Mouse (Mus musculus) hindbrain, embryonic 15.5 days (tissue): ENCODE measurements around the gene Rap1a. TPM values are rescaled to one million over a fixed set of nuclear protein-coding genes. Genes with fewer than 3 reads are reported as not detected.

Experiments used
- ATAC-seq: fragments of 200-750 bp; cut with Nextera tagmentation; 2 replicates; pipeline ENCODE4 v1.8.0; 2017; ENCODE audit warnings: low read depth, moderate number of reproducible peaks, moderate TSS enrichment; ENCODE audit not compliant: low FRiP score
- H3K27ac ChIP-seq: fragments of 300-500 bp; sonication (generic); replicated peaks from 2 replicates; pipeline ENCODE4 v1.5.1; 2015; ENCODE audit warnings: mild to moderate bottlenecking, inconsistent platforms
- H3K27me3 ChIP-seq: fragments of 300-500 bp; sonication (generic); 2 replicates; pipeline ENCODE4 v1.6.1; 2015; ENCODE audit warnings: control low read depth, inconsistent platforms
- H3K36me3 ChIP-seq: fragments of 300-500 bp; sonication (generic); 2 replicates; pipeline ENCODE4 v1.6.1; 2015; ENCODE audit warnings: control low read depth, inconsistent platforms
- H3K4me1 ChIP-seq: fragments of 300-500 bp; sonication (generic); replicated peaks from 2 replicates; pipeline ENCODE4 v1.6.1; 2015; ENCODE audit warnings: control low read depth, inconsistent platforms
- H3K4me2 ChIP-seq: fragments of 300-500 bp; sonication (generic); 2 replicates; pipeline ENCODE4 v1.6.1; 2015; ENCODE audit warnings: moderate library complexity, mild to moderate bottlenecking, inconsistent platforms
- H3K4me3 ChIP-seq: fragments of 300-500 bp; sonication (generic); 2 replicates; pipeline ENCODE4 v1.5.1; 2015; ENCODE audit warnings: mild to moderate bottlenecking, inconsistent platforms
- H3K9ac ChIP-seq: fragments of 300-500 bp; sonication (generic); 2 replicates; pipeline ENCODE4 v1.6.1; 2015; ENCODE audit warnings: inconsistent platforms
- H3K9me3 ChIP-seq: fragments of 300-500 bp; sonication (generic); 2 replicates; pipeline ENCODE4 v1.6.1; 2016; ENCODE audit warnings: control low read depth, inconsistent platforms
- WGBS: fragments of 180-500 bp; shearing (Covaris S2); methylation state at CpG from one replicate; pipeline ENCODE4 v1.1.7; 2015; 5-methylcytosine and 5-hydroxymethylcytosine counted together
- polyA plus RNA-seq: library from polyadenylated mRNA; unstranded; fragments of >200 nt; fragmentation: Nextera tagmentation; extraction: Ambion mirVana; gene quantifications from 2 replicates; pipeline ENCODE4 v1.2.1, GENCODE M21; 2015

The Rap1a gene
- polyA plus RNA-seq, 1 experiment from 2014 or later = 81.3 TPM

DNA sequence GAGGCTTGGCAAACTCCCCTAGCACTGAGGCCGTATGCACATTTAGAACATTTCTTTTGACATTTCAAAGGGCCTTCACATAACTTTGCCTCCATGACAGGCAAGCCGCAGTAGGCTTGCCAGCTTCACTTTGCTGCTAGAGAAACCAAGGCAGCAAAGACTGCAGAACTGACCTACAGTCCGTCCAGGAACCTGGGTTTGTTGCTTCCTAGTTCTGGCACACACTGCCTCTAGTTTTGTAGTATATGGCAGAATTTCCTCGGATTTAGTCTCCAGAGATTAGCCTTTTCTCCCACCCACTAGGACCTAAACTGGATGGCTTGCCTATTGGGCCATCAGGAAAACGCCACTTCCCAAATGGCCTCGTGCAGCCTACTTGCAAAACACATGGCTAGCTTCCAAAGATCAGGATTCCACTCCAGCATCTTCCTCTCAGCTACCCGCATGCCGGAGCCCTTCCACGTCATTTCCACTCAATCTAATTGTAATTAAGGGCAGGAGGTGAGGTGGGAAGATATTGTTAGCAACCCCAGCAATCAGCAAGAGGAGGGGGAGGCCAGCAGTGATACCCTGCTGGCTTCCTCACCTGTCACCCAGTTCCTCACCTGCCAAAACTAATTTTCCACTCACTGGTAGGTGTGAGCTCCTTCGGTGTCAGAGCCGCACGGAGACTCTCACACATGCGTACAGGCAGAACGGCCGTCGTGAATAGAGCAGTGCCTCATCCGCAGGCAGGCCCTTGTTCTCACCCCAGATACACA lies 104.6 kb downstream of the Rap1a start:
- ATAC-seq = peak; percentile 46; the same call in 1 of the 2 replicates

DNA sequence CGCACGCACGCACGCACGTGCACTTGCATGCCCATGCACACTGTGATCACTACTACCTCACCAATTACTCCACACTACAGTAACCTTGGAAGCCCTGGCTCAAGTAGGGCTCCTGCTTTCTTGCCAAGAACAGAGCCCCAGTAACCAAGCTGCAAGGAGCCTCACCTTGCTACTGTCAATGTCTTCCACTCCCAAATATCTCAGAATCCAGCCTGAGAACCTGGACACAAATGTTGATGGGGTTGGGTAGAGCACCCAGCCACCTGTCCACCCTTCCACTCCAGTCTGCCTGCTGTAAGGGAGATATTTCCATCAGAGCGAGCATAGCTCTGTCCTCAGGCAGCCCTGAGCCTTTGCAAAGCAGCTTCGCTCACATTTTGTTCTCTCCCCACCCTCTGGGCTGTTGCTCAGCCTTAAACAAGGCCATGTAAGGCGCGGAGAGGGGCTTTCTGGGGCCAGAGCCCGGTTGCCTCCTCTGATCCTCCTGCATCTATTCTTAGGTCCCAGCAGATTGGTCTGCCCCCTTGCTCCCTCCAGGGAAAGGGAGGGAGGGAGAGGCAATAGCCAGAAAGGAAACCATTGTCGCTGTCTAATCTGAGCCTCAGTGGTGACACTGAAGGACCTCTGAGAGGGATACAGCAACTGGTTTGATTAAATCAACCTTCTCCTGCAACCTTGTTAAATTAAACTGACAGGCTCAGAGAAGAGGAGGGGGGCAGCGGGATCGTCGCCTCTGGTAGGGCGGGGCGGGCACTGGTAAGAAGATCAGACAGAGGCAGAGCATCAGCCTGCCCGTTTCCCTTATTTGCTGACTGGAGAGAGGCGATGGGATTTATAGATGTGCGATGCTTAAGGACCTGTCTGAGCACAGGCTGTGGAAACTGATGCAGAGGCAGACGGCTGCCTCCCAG lies 105.4 kb downstream of the Rap1a start:
- peaks cover 26% of the 10 kb centered on the region for H3K4me1 ChIP-seq
- H3K4me3 ChIP-seq = no peak overlapping the region
- WGBS = 27% methylated on average over 20 of the region's 20 CpGs
- H3K27ac ChIP-seq = peak overlapping the region; percentile 65
- H3K9ac ChIP-seq = 0 out of 2 replicates have a peak overlapping the region, but pooled peaks have one; percentile 8
- H3K4me2 ChIP-seq = peak overlapping the region; percentile 15
- H3K9me3 ChIP-seq = no peaks in the 10 kb centered on the region
- H3K27me3 ChIP-seq = peaks cover 5% of the 10 kb centered on the region; the same call in 1 of the 2 replicates
- H3K36me3 ChIP-seq = no peaks in the 10 kb centered on the region
- ATAC-seq = peak; percentile 39; the same call in 1 of the 2 replicates

More for the DNA sequence above, 104.6 kb downstream of the Rap1a start:
- no peaks in the 10 kb centered on the region for H3K36me3 ChIP-seq
- no peak overlapping the region for H3K4me3 ChIP-seq
- WGBS = 48% methylated on average over 17 of the region's 17 CpGs
- H3K9ac ChIP-seq = no peak overlapping the region
- H3K4me1 ChIP-seq = peaks cover 26% of the 10 kb centered on the region
- peak overlapping the region; percentile 15; the same call in 1 of the 2 replicates for H3K4me2 ChIP-seq
- H3K27me3 ChIP-seq = peaks cover 7% of the 10 kb centered on the region; the same call in 1 of the 2 replicates
- no peaks in the 10 kb centered on the region for H3K9me3 ChIP-seq
- H3K27ac ChIP-seq = peak overlapping the region; percentile 65; the same call in 1 of the 2 replicates

DNA sequence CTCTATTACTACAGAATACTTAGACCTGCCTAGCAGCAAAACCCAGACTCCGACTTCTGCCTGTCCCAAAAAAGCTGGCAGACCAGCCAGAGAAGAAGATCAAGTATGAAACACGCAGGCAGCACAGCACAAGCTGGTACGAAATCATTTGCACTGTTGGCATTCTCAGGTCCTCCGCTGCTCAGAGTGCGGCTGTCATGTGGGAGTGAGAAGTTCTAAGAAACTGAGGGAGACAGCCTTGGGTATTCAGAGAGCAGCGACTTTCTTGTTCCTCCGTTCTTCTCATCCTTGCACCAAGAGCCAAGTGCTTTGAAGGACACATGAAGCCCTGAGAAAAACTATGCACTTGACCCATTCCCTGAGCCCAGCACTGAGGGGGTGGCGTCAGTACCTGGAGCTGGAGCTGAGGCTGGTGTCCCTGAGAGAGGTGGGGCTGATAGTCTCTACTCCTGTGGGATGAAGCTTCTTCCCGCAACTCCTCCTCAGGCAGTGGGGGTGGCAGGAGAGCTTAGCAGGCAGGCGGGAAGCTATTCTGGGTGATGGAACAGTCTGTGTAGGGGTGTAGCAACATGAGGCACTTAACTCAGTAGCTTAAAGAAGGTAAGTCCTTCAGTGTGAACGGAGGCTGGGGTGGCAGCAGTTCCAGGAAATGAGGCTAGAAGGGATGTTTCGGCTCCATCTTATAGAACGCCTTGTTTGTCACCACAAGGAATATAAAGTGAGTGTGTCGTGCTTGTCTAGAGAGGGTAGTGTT lies 107.6 kb downstream of the Rap1a start:
- Histone ChIP-seq H3K36me3 (no peaks in the 10 kb centered on the region), H3K27ac (no peak overlapping the region), H3K4me2 (no peak overlapping the region), H3K27me3 (peaks cover 5% of the 10 kb centered on the region; the same call in 1 of the 2 replicates), H3K9me3 (no peaks in the 10 kb centered on the region), H3K4me1 (peaks cover 26% of the 10 kb centered on the region), H3K9ac (no peak overlapping the region), H3K4me3 (no peak overlapping the region)
- no peak for ATAC-seq
- WGBS = 79% methylated on average over 14 of the region's 14 CpGs

DNA sequence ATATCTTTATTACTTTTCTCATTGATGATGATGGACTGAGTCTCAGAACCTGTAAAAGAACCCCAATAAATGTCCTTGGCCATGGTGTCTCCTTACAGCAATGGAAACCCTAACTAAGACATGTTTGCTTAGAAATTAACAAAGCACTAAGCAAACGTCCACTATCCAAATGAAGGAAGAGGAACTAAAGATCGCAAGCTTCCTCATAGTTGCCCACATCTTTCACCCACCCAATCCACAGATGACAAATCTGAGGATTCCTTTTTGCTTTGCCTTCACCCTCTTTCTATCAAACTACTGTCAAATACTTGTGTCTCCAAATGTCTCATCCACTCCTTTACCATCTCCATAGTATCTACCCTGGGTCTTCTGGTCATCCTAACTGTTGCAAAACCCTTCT lies 112.6 kb downstream of the Rap1a start:
- 93% methylated on average over 2 of the region's 2 CpGs for WGBS
- H3K4me3 ChIP-seq = no peak overlapping the region
- no peak overlapping the region for H3K4me2 ChIP-seq
- H3K4me1 ChIP-seq = peaks cover 9% of the 10 kb centered on the region
- no peak overlapping the region for H3K27ac ChIP-seq
- H3K9ac ChIP-seq = no peak overlapping the region
- H3K27me3 ChIP-seq = peaks cover 5% of the 10 kb centered on the region; the same call in 1 of the 2 replicates
- H3K36me3 ChIP-seq = peaks cover 8% of the 10 kb centered on the region
- H3K9me3 ChIP-seq = no peaks in the 10 kb centered on the region
- ATAC-seq = no peak

DNA sequence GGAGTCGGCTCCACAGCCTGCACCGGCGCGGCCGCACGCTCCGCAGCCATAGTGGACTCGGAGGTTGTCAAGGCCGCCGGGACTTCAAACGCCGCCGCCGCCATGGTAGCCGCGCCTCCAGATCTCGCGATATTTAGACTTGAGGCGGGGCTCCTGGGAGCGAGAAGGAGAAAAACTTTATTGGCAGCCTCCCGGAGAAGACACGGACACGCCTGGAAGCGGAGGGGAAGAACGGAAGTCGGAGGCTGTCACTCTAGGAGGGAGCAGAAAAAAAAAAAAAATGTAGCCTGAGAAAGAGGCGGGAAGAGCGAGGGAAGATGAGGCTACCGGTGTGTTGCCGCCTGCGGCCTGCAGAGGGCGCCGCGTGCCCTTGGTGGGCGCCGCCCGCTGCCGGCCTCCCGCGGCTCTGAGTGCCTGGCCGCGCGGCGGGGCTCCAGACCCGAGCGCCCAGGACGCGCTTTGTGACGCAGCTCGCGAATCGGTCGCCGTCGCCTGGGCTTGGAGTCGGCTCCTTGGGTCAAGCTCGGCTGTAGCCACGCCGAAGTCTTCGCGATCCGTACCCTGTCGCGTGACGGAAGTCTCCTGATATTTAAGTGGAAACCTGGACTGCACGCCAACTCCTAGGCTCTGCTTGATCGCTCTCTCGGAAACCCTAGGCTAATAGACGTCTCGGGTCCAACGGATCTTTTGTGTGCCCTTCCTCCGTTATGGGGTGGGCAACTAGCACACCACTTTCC lies 113.6 kb downstream of the Rap1a start, which contains the start of gene Ddx20:
Ddx20 (minus strand) TSS at position 251 of the 737 bp plus-strand sequence.
- Histone ChIP-seq H3K9ac (peak within 1 kb of the TSS; percentile 92), H3K27me3 (no peaks in the 10 kb centered on the region), H3K4me3 (peak within 1 kb of the TSS; percentile 98), H3K36me3 (peaks cover 10% of the 10 kb centered on the region), H3K9me3 (no peaks in the 10 kb centered on the region), H3K27ac (peak within 1 kb of the TSS; percentile 86), H3K4me1 (peaks cover 9% of the 10 kb centered on the region), H3K4me2 (peak within 1 kb of the TSS; percentile 87)
- ATAC-seq = peak; percentile 97
- WGBS = under 1% methylated on average over 71 of the region's 72 CpGs

DNA sequence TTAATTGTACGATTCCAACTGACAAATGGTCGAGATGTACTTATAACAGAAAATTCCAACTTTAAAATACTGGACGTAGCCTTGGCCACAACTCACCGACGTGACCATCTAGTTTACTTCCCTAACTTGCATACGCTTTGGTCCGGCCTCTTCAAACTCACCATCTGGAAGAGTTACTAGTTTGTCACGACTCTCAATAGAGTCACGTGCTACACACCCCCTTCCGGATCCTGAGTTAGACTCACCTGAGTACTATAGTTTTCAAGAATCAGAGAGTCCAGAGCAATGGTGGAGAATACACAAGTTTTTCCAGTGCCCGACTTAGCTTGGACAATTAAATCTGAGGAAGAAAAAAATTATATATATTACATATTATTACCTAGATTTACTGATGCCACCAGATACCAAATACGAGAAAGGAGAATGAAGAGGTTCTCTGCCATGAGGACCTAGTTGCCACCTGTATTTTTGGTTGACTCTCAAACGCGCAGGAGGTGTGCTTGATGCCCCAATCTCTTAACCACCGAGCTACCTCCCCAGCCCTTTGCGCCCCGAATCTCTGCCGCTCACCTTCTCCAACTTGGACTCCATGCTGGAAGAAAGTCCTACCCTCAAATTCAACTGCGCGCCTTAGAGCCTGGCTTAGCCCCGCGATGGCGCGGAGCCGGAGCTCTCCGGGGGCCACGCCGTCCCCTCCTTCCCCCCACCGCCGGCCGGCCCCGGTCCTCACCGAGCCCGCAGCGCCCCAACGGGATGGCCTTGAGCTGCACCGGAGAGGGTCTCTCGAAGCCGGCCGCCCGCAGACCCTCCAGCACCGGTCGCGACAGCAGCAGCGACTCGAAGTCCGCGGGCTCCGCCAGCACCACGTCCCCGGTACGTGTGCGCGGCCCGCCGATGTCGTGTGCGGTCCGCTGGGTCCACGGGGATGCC lies 114.5 kb downstream of the Rap1a start:
- peak overlapping the region; percentile 86 for H3K27ac ChIP-seq
- ATAC-seq = no peak; the same call in 1 of the 2 replicates
- H3K4me3 ChIP-seq = peak overlapping the region; percentile 98
- H3K4me1 ChIP-seq = peaks cover 9% of the 10 kb centered on the region
- WGBS = 9% methylated on average over 60 of the region's 60 CpGs
- H3K27me3 ChIP-seq = no peaks in the 10 kb centered on the region
- peak overlapping the region; percentile 92 for H3K9ac ChIP-seq
- H3K4me2 ChIP-seq = peak overlapping the region; percentile 87
- H3K9me3 ChIP-seq = no peaks in the 10 kb centered on the region
- H3K36me3 ChIP-seq = peaks cover 15% of the 10 kb centered on the region

DNA sequence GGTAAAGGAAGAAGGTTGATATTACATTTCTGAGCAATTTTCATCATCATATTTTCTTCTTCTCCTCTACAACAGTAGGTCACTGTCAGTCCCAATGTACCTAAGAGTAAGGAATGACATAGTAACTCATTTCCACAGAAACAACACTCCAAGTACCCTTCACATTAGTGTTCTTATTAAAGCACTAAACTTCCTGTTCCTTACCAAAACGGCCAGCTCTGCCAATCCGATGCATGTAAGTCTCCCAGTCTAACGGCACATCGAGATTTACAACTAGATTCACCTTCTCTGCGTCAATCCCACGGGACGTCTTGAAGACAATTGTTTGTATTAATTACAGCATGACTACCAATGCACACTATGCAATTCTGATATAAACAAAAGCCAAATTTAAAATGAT lies 120.8 kb downstream of the Rap1a start:
- Histone ChIP-seq H3K36me3 (peaks cover 41% of the 10 kb centered on the region), H3K27me3 (no peaks in the 10 kb centered on the region), H3K4me3 (no peak overlapping the region), H3K4me2 (no peak overlapping the region), H3K27ac (no peak overlapping the region), H3K9ac (no peak overlapping the region), H3K4me1 (no peaks in the 10 kb centered on the region), H3K9me3 (no peaks in the 10 kb centered on the region)
- ATAC-seq = no peak
- 93% methylated on average over 7 of the region's 7 CpGs for WGBS

Other genes with a start within 250 kb of the Rap1a start
- 23.0 and 23.8 TPM in 2 replicates for gene Ddx20, start 113.8 kb downstream of the Rap1a start, polyA plus RNA-seq
- 11.6 and 11.8 TPM in 2 replicates for gene Inka2, start 96.7 kb downstream of the Rap1a start, polyA plus RNA-seq
- gene Adora3, start 69.5 kb upstream of the Rap1a start, polyA plus RNA-seq = 0.18 and 0.21 TPM in 2 replicates
- gene Tmigd3, start 69.6 kb upstream of the Rap1a start, polyA plus RNA-seq = 0.20 TPM in 1 of 2 replicates, not detected in the other
- 0.17 and 0.25 TPM in 2 replicates for gene I830077J02Rik, start 131.3 kb upstream of the Rap1a start, polyA plus RNA-seq
- 94.0 and 100 TPM in 2 replicates for gene Wdr77, start 158.0 kb upstream of the Rap1a start, polyA plus RNA-seq
- 499 and 527 TPM in 2 replicates for gene Atp5f1, start 158.8 kb upstream of the Rap1a start, polyA plus RNA-seq
- 3.7 and 4.2 TPM in 2 replicates for gene Ovgp1, start 172.4 kb upstream of the Rap1a start, polyA plus RNA-seq
- 6.9 and 7.6 TPM in 2 replicates for gene Pifo, start 213.3 kb upstream of the Rap1a start, polyA plus RNA-seq
- gene Chil5, start 231.5 kb upstream of the Rap1a start, polyA plus RNA-seq = not detected in 2 replicates